Mouse (Mus musculus) MEL (cell line): Measurements from ENCODE around the gene Ubox5.

Experiments used
- CTCF ChIP-seq, 3 experiments: IDR thresholded peaks in 2 of 3; conservative IDR thresholded peaks in 1 of 3; 2 replicates each; pipeline ENCODE4 v1.5.1; 2011 to 2012; ENCODE audit warnings: low read length in 3 of 3, low read depth in 2 of 3, mild to moderate bottlenecking in 2 of 3, improper control_type of control experiment in 1 of 3, inconsistent platforms in 1 of 3, mixed read lengths in 1 of 3, moderate library complexity in 1 of 3; ENCODE audit not compliant: control insufficient read depth in 1 of 3, insufficient read depth in 1 of 3, poor library complexity in 1 of 3, severe bottlenecking in 1 of 3
- GATA1 ChIP-seq: IDR thresholded peaks from 2 replicates; pipeline ENCODE4 v1.6.1; 2011; ENCODE audit warnings: low read depth, low read length, improper control_type of control experiment
- MAZ ChIP-seq: IDR thresholded peaks from 2 replicates; pipeline ENCODE4 v1.6.1; 2012; ENCODE audit warnings: low read depth, mild to moderate bottlenecking, inconsistent platforms, low read length, improper control_type of control experiment
- POLR2A ChIP-seq, 2 experiments: IDR thresholded peaks; 2 replicates each; pipeline ENCODE4 v1.6.1; 2011 to 2012; ENCODE audit warnings: low read length in 2 of 2, mild to moderate bottlenecking in 2 of 2, control low read depth in 1 of 2, improper control_type of control experiment in 1 of 2, low read depth in 1 of 2, moderate library complexity in 1 of 2; ENCODE audit not compliant: control insufficient read depth in 1 of 2, insufficient read depth in 1 of 2, poor library complexity in 1 of 2
- TCF12 ChIP-seq: IDR thresholded peaks from 2 replicates; pipeline ENCODE4 v1.6.1; 2014; ENCODE audit warnings: low read depth, mild to moderate bottlenecking, inconsistent platforms, low read length, improper control_type of control experiment, moderate library complexity
- USF2 ChIP-seq, 2 experiments: IDR thresholded peaks; 2 replicates each; pipeline ENCODE4 v1.6.1; 2011 to 2012; ENCODE audit warnings: improper control_type of control experiment in 2 of 2, low read length in 2 of 2, borderline replicate concordance in 1 of 2, inconsistent platforms in 1 of 2, low read depth in 1 of 2, mild to moderate bottlenecking in 1 of 2; ENCODE audit not compliant: insufficient read depth in 1 of 2
- ZNF384 ChIP-seq: IDR thresholded peaks from 2 replicates; pipeline ENCODE4 v1.6.1; 2012; ENCODE audit warnings: low read depth, mild to moderate bottlenecking, inconsistent platforms, low read length, improper control_type of control experiment

GRCm38 (mm10) chr2:130586016-130586415 is 43.8 kb downstream of the Ubox5 start:
- TF ChIP-seq POLR2A (IDR thresholded peaks at IDR 0.05; ENCODE audit: control insufficient read depth in 1 of 2, insufficient read depth in 1 of 2, low read depth in 1 of 2, low read length in 2 of 2, poor library complexity in 1 of 2), result no peak
- no peak for TF ChIP-seq CTCF (IDR thresholded peaks at IDR 0.05 in 2 of 3, conservative IDR thresholded peaks at IDR 0.05 in 1 of 3; ENCODE audit: control insufficient read depth in 1 of 3, insufficient read depth in 1 of 3, low read depth in 2 of 3, low read length in 3 of 3, poor library complexity in 1 of 3, severe bottlenecking in 1 of 3)
- no peak for TF ChIP-seq MAZ
- TF ChIP-seq USF2 (IDR thresholded peaks at IDR 0.05; ENCODE audit: borderline replicate concordance in 1 of 2, insufficient read depth in 1 of 2, low read depth in 1 of 2, low read length in 2 of 2), result no peak
- no peak for TF ChIP-seq TCF12
- TF ChIP-seq GATA1, result no peak
- no peak for TF ChIP-seq ZNF384
